Mouse (Mus musculus) neural tube, embryonic 12.5 days (tissue): Measurements from ENCODE around the gene Msl3. TPM values are rescaled to one million over a fixed set of nuclear protein-coding genes. Genes with fewer than 3 reads are reported as not detected.
"Not testable (repeated sequence)": the region's sequence is repeated elsewhere in the genome, so short reads cannot be mapped to it uniquely, and the experiment has no call there.

ENCODE experiments used
- ATAC-seq: fragments of 200-750 bp; cut with Nextera tagmentation; 2 replicates; pipeline ENCODE4 v1.8.0; 2017; ENCODE audit warnings: low read depth, mild to moderate bottlenecking, moderate TSS enrichment, moderate library complexity; ENCODE audit not compliant: low FRiP score
- H3K27ac ChIP-seq: fragments of 300-500 bp; sonication (generic); 2 replicates; pipeline ENCODE4 v1.5.1; 2016
- H3K27me3 ChIP-seq: fragments of 300-500 bp; sonication (generic); replicated peaks from 2 replicates; pipeline ENCODE4 v1.6.1; 2016; ENCODE audit warnings: mild to moderate bottlenecking
- H3K36me3 ChIP-seq: fragments of 300-500 bp; sonication (generic); 2 replicates; pipeline ENCODE4 v1.6.1; 2016; ENCODE audit warnings: mild to moderate bottlenecking
- H3K4me1 ChIP-seq: fragments of 300-500 bp; sonication (generic); 2 replicates; pipeline ENCODE4 v1.6.1; 2016
- H3K4me2 ChIP-seq: fragments of 300-500 bp; sonication (generic); replicated peaks from 2 replicates; pipeline ENCODE4 v1.6.1; 2016; ENCODE audit warnings: mild to moderate bottlenecking
- H3K4me3 ChIP-seq: fragments of 300-500 bp; sonication (generic); 2 replicates; pipeline ENCODE4 v1.5.1; 2016
- H3K9ac ChIP-seq: fragments of 300-500 bp; sonication (generic); 2 replicates; pipeline ENCODE4 v1.6.1; 2016; ENCODE audit warnings: mild to moderate bottlenecking
- H3K9me3 ChIP-seq: fragments of 300-500 bp; sonication (generic); 2 replicates; pipeline ENCODE4 v1.6.1; 2016; ENCODE audit warnings: mild to moderate bottlenecking
- WGBS: fragments of 180-500 bp; shearing (Covaris S2); methylation state at CpG from one replicate; pipeline ENCODE4 v1.1.7; 2016; 5-methylcytosine and 5-hydroxymethylcytosine counted together
- polyA plus RNA-seq: library from polyadenylated mRNA; unstranded; fragments of >200 nt; fragmentation: Nextera tagmentation; extraction: Ambion mirVana; gene quantifications from 2 replicates; pipeline ENCODE4 v1.2.1, GENCODE M21; 2016

Msl3 gene
- 24.1 and 26.1 TPM in 2 replicates for polyA plus RNA-seq

DNA sequence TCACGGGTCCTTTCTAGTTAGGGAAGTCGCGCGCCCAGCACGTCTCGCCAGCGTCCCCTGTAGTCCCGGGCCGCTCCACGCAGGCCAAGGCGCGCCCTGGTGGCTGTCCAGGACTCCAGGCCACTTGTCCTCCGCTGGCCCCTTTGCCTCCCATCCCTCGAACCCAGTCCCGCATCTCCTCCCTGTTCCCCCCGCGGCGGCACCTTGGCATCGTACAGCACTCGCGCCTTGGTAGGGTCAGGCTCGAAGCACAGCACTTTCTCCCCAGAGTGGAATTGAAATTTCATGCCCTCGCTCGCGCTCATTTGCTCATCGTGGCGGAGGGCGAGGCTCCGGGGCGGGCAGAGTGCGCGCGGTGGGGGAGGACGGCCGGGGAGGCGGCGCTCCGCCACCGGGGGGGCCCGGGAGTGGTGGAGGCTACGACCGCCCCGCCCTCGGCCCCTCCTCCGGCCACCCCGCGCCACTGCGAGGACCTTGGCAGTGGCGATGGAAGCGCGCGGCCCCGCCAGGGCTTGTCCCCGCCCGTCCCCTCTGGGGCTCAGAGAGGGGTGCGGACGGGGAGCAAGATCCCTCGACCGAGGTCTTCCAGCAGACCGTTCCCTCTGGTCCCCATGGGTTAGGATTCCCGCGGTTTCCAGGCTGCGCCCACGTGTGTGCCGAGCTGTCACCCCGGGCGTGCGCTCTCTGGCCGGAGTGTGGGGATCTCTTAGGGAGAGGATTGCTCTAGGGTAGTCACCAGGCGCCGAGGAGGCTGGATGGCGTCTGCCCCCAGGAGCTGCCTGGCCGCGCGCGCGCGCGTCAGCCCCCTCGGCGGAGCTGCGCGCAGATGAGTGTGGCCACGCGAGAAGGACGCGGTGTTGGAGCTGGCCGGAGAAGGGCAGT, at the start of gene Msl3:
Gene Msl3, minus strand, starts transcription at position 374 of the 882 bp plus-strand sequence.
- Histone ChIP-seq H3K36me3 (0 out of 2 replicates have a peak, but pooled peaks cover 4% of the 10 kb centered on the region), H3K9me3 (no peaks in the 10 kb centered on the region), H3K4me2 (peak within 1 kb of the TSS; percentile 70), H3K4me3 (peak within 1 kb of the TSS; percentile 49), H3K27me3 (no peaks in the 10 kb centered on the region; the same call in 1 of the 2 replicates), H3K27ac (peak within 1 kb of the TSS; percentile 64; the same call in 1 of the 2 replicates), H3K9ac (peak within 1 kb of the TSS; percentile 61), H3K4me1 (no peaks in the 10 kb centered on the region)
- ATAC-seq: peak; percentile 91
- 21% methylated on average over 80 of the region's 88 CpGs for WGBS

DNA sequence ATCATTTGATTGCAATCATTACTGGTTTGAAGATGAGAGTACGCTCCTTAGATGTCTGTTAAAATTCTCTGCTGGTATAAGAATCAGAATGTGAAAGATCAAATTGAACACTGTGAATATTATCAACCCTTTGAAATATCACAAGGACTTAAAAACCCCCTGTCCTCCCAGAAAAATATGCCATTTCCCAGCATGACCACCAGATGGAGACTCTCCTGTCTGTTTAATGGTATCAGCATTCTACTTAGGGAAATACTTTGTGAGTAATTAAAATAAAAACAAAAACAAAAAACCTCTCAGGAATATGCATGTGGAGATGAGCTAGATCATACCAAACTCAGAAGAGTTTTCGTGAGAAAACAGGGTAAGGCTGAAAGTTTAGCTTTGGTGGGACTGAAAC, 44.3 kb upstream of the Msl3 start:
- no peak overlapping the region for H3K4me2 ChIP-seq
- H3K27me3 ChIP-seq: no peaks in the 10 kb centered on the region
- no peak overlapping the region for H3K27ac ChIP-seq
- H3K9ac ChIP-seq: no peak overlapping the region
- 57% methylated on average over 2 of the region's 2 CpGs for WGBS
- H3K9me3 ChIP-seq: no peaks in the 10 kb centered on the region
- ATAC-seq: no peak
- H3K4me3 ChIP-seq: no peak overlapping the region
- no peaks in the 10 kb centered on the region for H3K4me1 ChIP-seq
- no peaks in the 10 kb centered on the region for H3K36me3 ChIP-seq

DNA sequence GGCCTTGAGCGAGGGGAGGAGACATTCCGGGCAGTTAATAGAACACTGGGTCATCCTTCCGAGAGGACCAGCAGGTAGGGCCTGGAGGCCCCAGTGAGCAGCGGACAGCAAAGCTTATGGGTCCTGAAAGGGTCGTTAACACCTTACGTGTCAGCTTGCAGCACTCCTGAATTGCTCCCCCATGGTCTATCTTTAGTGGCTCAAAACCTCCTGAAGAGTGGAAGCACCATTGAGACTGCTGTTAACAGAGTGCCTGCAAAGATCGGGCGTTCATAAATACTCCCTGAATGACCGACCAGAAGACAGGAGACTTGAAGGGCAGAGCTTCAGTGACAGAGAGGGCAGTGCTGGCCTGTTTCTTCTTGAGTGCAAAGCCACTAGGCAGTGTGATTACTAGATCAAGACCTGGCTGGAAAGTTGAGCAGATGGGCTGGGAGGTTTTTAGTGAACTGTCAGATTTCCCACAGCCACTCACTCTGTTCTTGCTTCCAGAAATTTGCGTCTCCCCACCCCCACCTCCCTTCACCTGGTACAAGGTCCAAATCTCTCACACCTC, 787 bp upstream of the Msl3 start:
- Histone ChIP-seq H3K4me1 (no peaks in the 10 kb centered on the region), H3K9ac (peak overlapping the region; percentile 61), H3K4me2 (peak overlapping the region; percentile 70), H3K27me3 (no peaks in the 10 kb centered on the region; the same call in 1 of the 2 replicates), H3K36me3 (0 out of 2 replicates have a peak, but pooled peaks cover 1% of the 10 kb centered on the region), H3K4me3 (peak overlapping the region; percentile 49), H3K9me3 (no peaks in the 10 kb centered on the region), H3K27ac (no peak overlapping the region)
- WGBS: 27% methylated on average over 10 of the region's 10 CpGs
- no peak; the same call in 1 of the 2 replicates for ATAC-seq

DNA sequence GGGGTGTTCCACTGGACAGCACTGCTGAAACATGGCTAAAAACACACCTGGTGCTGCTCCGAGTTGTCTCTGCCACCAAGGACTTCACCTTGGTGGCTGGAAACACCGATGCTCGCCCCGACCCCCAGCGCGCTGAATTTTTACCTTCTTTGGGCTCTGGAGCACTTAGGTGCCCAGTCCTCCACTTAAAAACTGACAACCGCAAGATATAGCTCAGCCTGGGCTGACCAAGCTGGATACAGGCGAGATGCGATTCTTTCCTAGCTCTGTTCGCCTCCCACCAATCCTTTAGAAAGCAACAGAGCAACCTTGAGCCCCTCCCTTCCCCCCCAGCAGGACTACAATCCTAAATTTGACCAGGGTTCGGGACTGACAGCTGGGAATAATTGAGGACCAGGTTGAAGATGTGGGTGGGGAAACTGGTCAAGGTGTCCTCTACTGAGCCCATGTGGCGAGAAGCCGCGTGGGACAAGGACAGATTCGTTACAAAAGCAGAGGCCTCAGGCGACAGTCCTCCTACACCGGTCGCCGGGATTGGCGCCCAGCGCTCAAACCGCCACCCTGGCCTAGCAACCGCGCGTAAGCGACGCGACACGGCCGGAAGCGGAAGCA, 679 bp downstream of the Msl3 start:
- Histone ChIP-seq H3K4me1 (no peaks in the 10 kb centered on the region), H3K9me3 (no peaks in the 10 kb centered on the region), H3K4me3 (peak overlapping the region; percentile 49), H3K36me3 (0 out of 2 replicates have a peak, but pooled peaks cover 4% of the 10 kb centered on the region), H3K9ac (peak overlapping the region; percentile 61), H3K27me3 (no peaks in the 10 kb centered on the region; the same call in 1 of the 2 replicates), H3K27ac (no peak overlapping the region; the same call in 1 of the 2 replicates), H3K4me2 (peak overlapping the region; percentile 70)
- 24% methylated on average over 31 of the region's 31 CpGs for WGBS
- no peak for ATAC-seq

DNA sequence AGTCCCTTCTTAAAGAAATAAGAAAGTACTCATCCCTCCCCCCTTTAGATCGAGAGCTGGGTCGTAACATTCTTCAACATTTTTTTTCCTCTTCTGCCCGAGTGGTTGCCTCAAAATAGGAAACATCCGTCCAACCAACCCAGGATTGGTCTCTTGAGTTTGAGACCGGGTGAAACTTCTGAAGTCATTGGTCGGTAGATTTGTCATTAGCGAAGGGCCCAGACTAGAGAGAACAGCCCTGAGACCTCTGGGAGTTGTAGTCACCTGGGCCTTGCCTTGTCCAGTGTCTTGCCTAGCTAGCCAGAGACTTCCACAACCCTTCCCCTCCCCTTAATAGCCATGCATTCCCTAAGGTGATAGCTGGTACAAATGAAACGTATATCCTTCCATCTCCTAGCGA, 1.3 kb downstream of the Msl3 start:
- Histone ChIP-seq H3K4me3 (peak overlapping the region; percentile 49), H3K36me3 (0 out of 2 replicates have a peak, but pooled peaks cover 4% of the 10 kb centered on the region), H3K9ac (no peak overlapping the region), H3K27ac (no peak overlapping the region), H3K4me2 (peak overlapping the region; percentile 70), H3K9me3 (no peaks in the 10 kb centered on the region), H3K27me3 (no peaks in the 10 kb centered on the region; the same call in 1 of the 2 replicates), H3K4me1 (no peaks in the 10 kb centered on the region)
- whole genome bisulfite sequencing: 20% methylated on average over 9 of the region's 9 CpGs
- peak; percentile 57 for ATAC-seq

DNA sequence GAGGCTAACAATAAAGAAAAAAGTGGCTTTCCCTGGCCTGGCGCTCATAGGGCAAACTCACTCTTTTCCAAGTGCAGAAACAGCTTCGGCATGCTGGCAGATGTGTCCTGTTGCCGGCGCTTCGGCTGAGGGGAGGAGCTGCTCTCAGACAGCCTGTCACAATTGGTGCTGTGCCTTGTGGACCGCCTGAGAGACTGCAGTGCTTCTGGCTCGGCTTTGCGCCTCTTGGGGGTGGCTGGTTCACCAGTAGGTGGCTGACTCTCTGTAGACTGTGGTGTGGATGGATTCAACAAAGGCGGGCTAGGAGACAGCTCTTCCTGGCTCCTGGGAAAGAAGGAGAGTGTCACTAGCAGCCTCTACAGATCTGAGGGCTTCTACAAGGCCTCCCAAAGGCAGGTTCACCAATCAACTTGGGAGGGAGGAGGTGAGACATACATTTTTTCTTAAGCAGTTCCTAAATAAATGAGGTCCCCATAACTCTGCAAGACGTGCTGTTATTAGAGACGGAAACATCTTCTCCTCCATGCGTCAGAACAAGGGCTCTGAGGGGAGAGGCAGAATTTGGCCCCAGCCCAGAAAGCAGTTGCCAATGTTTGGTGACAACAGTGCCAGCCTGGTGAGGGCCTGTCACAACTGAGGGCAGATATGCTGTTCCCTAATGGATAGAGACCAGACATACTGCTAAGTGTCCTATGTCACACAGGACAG, 9.6 kb downstream of the Msl3 start:
- H3K27ac ChIP-seq: no peak overlapping the region
- no peak for ATAC-seq

DNA sequence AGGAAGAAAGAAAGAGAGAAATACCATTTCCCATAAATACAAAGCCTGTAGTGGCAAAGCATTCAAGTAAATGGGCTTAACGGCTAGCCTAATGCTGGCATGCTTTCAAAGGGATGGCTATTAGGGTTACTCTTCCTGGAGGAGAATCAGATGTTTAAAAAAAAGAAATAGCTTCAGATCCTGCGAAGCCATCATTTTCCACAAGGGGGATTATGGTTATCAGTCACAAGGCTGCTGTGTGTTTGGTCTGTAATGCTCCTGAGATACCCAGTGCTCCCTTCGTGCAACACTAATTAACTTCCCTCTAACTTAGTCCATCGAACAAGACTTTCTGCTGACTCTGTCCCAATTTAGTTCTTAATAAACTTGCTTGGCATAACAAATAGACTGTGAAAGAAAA, 13.5 kb downstream of the Msl3 start:
- Histone ChIP-seq H3K4me2 (no peak overlapping the region), H3K4me3 (no peak overlapping the region), H3K27ac (no peak overlapping the region), H3K4me1 (no peaks in the 10 kb centered on the region), H3K27me3 (no peaks in the 10 kb centered on the region), H3K9me3 (no peaks in the 10 kb centered on the region), H3K9ac (no peak overlapping the region), H3K36me3 (no peaks in the 10 kb centered on the region; the same call in 1 of the 2 replicates)
- ATAC-seq: no peak
- 76% methylated on average over 4 of the region's 4 CpGs for WGBS

More for the DNA sequence above, 9.6 kb downstream of the Msl3 start:
- Histone ChIP-seq H3K4me3 (no peak overlapping the region), H3K9ac (no peak overlapping the region), H3K9me3 (no peaks in the 10 kb centered on the region), H3K36me3 (no peaks in the 10 kb centered on the region), H3K4me2 (no peak overlapping the region), H3K4me1 (no peaks in the 10 kb centered on the region), H3K27me3 (no peaks in the 10 kb centered on the region)
- 80% methylated on average over 12 of the region's 12 CpGs for WGBS

DNA sequence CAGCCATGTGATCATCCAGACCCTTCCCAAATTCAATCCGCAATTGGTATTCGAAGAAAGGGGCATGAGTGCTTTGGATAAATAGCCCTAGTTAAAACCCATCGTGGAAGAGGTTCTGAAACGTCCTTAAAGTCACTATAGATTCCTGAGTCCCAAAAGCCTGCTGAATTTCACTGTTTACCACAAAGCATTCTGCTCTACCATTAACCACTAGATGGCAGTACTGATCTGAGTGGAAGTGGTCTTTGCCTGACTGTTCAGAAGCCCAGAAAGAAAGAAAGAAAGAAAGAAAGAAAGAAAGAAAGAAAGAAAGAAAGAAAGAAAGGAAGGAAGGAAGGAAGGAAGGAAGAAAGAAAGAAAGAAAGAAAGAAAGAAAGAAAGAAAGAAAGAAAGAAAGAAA, 13.9 kb downstream of the Msl3 start:
- not testable (repeated sequence) for H3K9ac ChIP-seq, H3K4me2 ChIP-seq, H3K27me3 ChIP-seq, H3K4me1 ChIP-seq, ATAC-seq, H3K9me3 ChIP-seq, H3K36me3 ChIP-seq, H3K4me3 ChIP-seq, H3K27ac ChIP-seq
- WGBS: 56% methylated on average over 4 of the region's 4 CpGs

DNA sequence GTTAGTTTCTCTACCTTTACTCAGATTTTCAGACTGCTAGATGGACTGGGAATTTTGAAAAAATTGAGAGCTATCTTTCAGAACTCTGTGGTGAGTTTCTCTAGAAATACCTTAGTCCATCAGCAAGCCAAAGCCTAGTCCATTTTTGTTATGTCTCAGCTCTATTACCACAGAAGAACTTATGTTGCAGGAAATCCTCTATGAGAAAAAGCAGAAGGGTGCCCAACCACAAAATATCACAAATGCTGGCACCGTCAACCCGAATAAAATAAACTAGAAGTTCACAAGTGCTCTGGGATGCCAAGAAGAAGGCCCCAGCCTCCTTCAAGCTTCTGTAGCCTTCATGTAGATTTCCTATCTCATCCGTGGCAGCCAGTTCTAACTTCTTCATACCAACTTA, 14.4 kb downstream of the Msl3 start:
- Histone ChIP-seq H3K27me3 (no peaks in the 10 kb centered on the region), H3K4me3 (no peak overlapping the region), H3K36me3 (no peaks in the 10 kb centered on the region; the same call in 1 of the 2 replicates), H3K4me1 (no peaks in the 10 kb centered on the region), H3K27ac (no peak overlapping the region), H3K9ac (no peak overlapping the region), H3K4me2 (no peak overlapping the region), H3K9me3 (no peaks in the 10 kb centered on the region)
- no peak for ATAC-seq
- WGBS: 94% methylated on average over 3 of the region's 3 CpGs

DNA sequence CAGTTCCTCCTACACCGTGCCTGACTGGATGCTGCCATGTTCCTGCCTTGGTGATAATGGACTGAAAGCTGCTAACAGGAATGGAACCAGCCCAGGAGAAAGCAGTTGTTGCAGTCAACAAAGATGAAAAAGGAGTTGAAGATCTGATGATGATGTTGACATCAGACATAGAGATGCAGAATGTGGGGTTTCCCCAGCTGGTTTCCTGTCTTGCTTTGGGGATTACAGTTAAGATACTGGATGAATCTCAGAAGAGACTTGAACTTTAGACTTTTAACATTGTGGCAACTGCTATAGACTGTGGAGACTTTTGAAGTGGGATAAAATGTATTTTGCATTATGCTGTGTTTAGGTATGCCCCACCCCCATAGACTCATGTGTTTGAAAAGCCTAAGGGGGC, 15.9 kb downstream of the Msl3 start:
- H3K4me1 ChIP-seq: no peaks in the 10 kb centered on the region
- H3K4me3 ChIP-seq: no peak overlapping the region
- H3K27me3 ChIP-seq: no peaks in the 10 kb centered on the region
- no peak overlapping the region for H3K27ac ChIP-seq
- H3K9ac ChIP-seq: no peak overlapping the region
- no peak for ATAC-seq
- no peak overlapping the region for H3K4me2 ChIP-seq
- no peaks in the 10 kb centered on the region for H3K9me3 ChIP-seq
- 88% methylated on average over 1 of the region's 1 CpGs for WGBS
- H3K36me3 ChIP-seq: no peaks in the 10 kb centered on the region; the same call in 1 of the 2 replicates

DNA sequence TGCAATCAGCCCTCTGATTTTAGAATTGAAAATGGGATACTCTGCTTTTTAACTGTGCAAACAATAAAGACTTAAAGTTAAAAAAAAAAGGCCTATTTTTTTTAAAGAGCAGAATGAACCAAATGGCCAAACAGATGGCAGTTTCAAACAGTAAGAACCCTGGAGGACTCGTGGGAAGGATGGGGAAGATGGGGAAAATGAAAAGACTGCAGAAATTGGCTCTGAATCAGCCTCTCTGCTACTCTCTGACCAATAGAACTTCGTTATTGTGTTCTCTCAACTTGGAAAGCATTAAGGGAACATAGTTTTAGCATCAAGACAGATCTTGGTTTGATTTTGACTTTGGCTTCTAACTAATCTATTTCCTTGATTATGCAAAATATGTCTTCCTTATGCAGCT, 24.4 kb downstream of the Msl3 start:
- Histone ChIP-seq H3K27me3 (no peaks in the 10 kb centered on the region), H3K4me1 (no peaks in the 10 kb centered on the region), H3K4me2 (no peak overlapping the region), H3K27ac (no peak overlapping the region), H3K4me3 (no peak overlapping the region), H3K9ac (no peak overlapping the region), H3K9me3 (no peaks in the 10 kb centered on the region), H3K36me3 (0 out of 2 replicates have a peak, but pooled peaks cover 2% of the 10 kb centered on the region)
- ATAC-seq: no peak
- 68% methylated on average over 2 of the region's 2 CpGs for WGBS
